Mouse (Mus musculus): ENCODE data around the gene Gm11758. TPM values are rescaled to one million over a fixed set of nuclear protein-coding genes. Genes with fewer than 3 reads are reported as not detected.
"Not testable (repeated sequence)": the region's sequence is repeated elsewhere in the genome, so short reads cannot be mapped to it uniquely, and the experiment has no call there.

The Gm11758 gene
- not detected in 2 replicates for polyA plus RNA-seq (2015; fragmentation: Nextera tagmentation; extraction: Ambion mirVana)

- not testable (repeated sequence) for H3K36me3 ChIP-seq; H3K4me1 ChIP-seq; H3K4me2 ChIP-seq; H3K9me3 ChIP-seq; H3K9ac ChIP-seq; H3K27me3 ChIP-seq (replicated peaks); H3K27ac ChIP-seq; H3K4me3 ChIP-seq (replicated peaks); ATAC-seq (ENCODE audit: insufficient read depth, low FRiP score, low read depth)
- WGBS = no CpG with 5 or more reads among the region's 4 CpGs
Measured at GRCm38 (mm10) chr4:73876166-73876565, at the start of gene Gm11758. Gene Gm11758, minus strand, starts transcription at chr4:73876266.

- not testable (repeated sequence) for H3K4me1 ChIP-seq; H3K36me3 ChIP-seq; H3K27ac ChIP-seq; H3K9ac ChIP-seq; H3K27me3 ChIP-seq (replicated peaks); H3K9me3 ChIP-seq; ATAC-seq (ENCODE audit: insufficient read depth, low FRiP score, low read depth); H3K4me3 ChIP-seq (replicated peaks); H3K4me2 ChIP-seq
- WGBS = 84% methylated on average over 6 of the region's 6 CpGs
Measured at GRCm38 (mm10) chr4:73920660-73921059, 44.6 kb upstream of the Gm11758 start, which contains the start of gene Gm11756. Gene Gm11756, minus strand, starts transcription at chr4:73920760.

- WGBS = no CpG with 5 or more reads among the region's 4 CpGs
- H3K27ac ChIP-seq, H3K4me1 ChIP-seq: not testable (repeated sequence)
Measured at GRCm38 (mm10) chr4:73905853-73906252, 29.8 kb upstream of the Gm11758 start, which contains the start of gene Gm13871. Gene Gm13871, minus strand, starts transcription at chr4:73905953.

GRCm38 (mm10) chr4:73891012-73891411 is 14.9 kb upstream of the Gm11758 start, which contains the start of gene Gm11757:
Gene Gm11757, minus strand, starts transcription at chr4:73891112.
- not testable (repeated sequence) for H3K4me2 ChIP-seq; ATAC-seq (ENCODE audit: insufficient read depth, low FRiP score, low read depth); H3K27me3 ChIP-seq (replicated peaks); H3K9ac ChIP-seq; H3K9me3 ChIP-seq; H3K4me3 ChIP-seq (replicated peaks); H3K4me1 ChIP-seq; H3K27ac ChIP-seq; H3K36me3 ChIP-seq
- whole genome bisulfite sequencing = no CpG with 5 or more reads among the region's 4 CpGs

More at GRCm38 (mm10) chr4:73905853-73906252, 29.8 kb upstream of the Gm11758 start, which contains the start of gene Gm13871:
- not testable (repeated sequence) for H3K9me3 ChIP-seq; H3K4me3 ChIP-seq (replicated peaks); ATAC-seq (ENCODE audit: insufficient read depth, low FRiP score, low read depth); H3K36me3 ChIP-seq; H3K9ac ChIP-seq; H3K27me3 ChIP-seq (replicated peaks); H3K4me2 ChIP-seq

- Histone ChIP-seq H3K9me3 (no peaks in the 10 kb centered on the region), H3K4me2 (no peak overlapping the region), H3K4me3 (replicated peaks) (no peak overlapping the region), H3K27ac (no peak overlapping the region), H3K36me3 (no peaks in the 10 kb centered on the region), H3K9ac (no peak overlapping the region), H3K4me1 (no peaks in the 10 kb centered on the region), H3K27me3 (replicated peaks) (no peaks in the 10 kb centered on the region)
- ATAC-seq (ENCODE audit: insufficient read depth, low FRiP score, low read depth) = no peak; the same call in 1 of the 2 replicates
- WGBS = 55% methylated on average over 3 of the region's 3 CpGs
Measured at GRCm38 (mm10) chr4:73826587-73826986, 49.5 kb downstream of the Gm11758 start.

Other genes starting within 250 kb of the Gm11758 start
- not detected in 2 replicates for gene Gm11236, start 238.1 kb downstream of the Gm11758 start, polyA plus RNA-seq (2015; fragmentation: Nextera tagmentation; extraction: Ambion mirVana)
- not detected in 2 replicates for gene Gm11239, start 207.9 kb downstream of the Gm11758 start, polyA plus RNA-seq (2015; fragmentation: Nextera tagmentation; extraction: Ambion mirVana)
- gene Gm428, start 192.8 kb downstream of the Gm11758 start, polyA plus RNA-seq (2015; fragmentation: Nextera tagmentation; extraction: Ambion mirVana) = not detected in 2 replicates
- gene Rasef, start 85.3 kb downstream of the Gm11758 start, polyA plus RNA-seq (2015; fragmentation: Nextera tagmentation; extraction: Ambion mirVana) = 7.7 and 8.4 TPM in 2 replicates
- not detected in 2 replicates for gene Gm11757, start 14.8 kb upstream of the Gm11758 start, polyA plus RNA-seq (2015; fragmentation: Nextera tagmentation; extraction: Ambion mirVana)
- not detected in 2 replicates for gene Gm13871, start 29.7 kb upstream of the Gm11758 start, polyA plus RNA-seq (2015; fragmentation: Nextera tagmentation; extraction: Ambion mirVana)
- gene Gm11756, start 44.5 kb upstream of the Gm11758 start, polyA plus RNA-seq (2015; fragmentation: Nextera tagmentation; extraction: Ambion mirVana) = not detected in 2 replicates
- gene 2310002L09Rik, start 74.6 kb upstream of the Gm11758 start, polyA plus RNA-seq (2015; fragmentation: Nextera tagmentation; extraction: Ambion mirVana) = 0.14 and 0.43 TPM in 2 replicates
- gene Frmd3, start 137.2 kb upstream of the Gm11758 start, polyA plus RNA-seq (2015; fragmentation: Nextera tagmentation; extraction: Ambion mirVana) = 0.50 and 0.59 TPM in 2 replicates